Mouse (Mus musculus) MN1 (cell line): ENCODE measurements at regions not wholly inside any gene's neighbourhood (a gene's known extent, or its start where the extent isn't known, plus 50 kb on each side); places are given as distances from the start of the nearest gene placed in this dataset.

Experiments used
- DNase-seq: peaks from one replicate; pipeline ENCODE4 v3.0.0-alpha.2; 2016; ENCODE audit warnings: low spot score

GRCm38 (mm10) chr1:60823006-60823665, 63.7 kb upstream of the Ctla4 start:
- DNase-seq: no peak

GRCm38 (mm10) chr1:60824218-60825125, 62.3 kb upstream of the Ctla4 start:
- DNase-seq: no peak

- peak; percentile 92 for DNase-seq
These were observed 61.3 kb upstream of the Ctla4 start for GRCm38 (mm10) chr1:60825256-60826186.

GRCm38 (mm10) chr1:60826981-60827380, 59.8 kb upstream of the Ctla4 start:
- DNase-seq: no peak

- DNase-seq: no peak
These were observed 58.6 kb upstream of the Ctla4 start for GRCm38 (mm10) chr1:60828152-60828551.

GRCm38 (mm10) chr1:60829849-60830248, 57.0 kb upstream of the Ctla4 start:
- DNase-seq: no peak

GRCm38 (mm10) chr1:60833668-60834067, 53.1 kb upstream of the Ctla4 start:
- no peak for DNase-seq
